17 mouse cellular contexts compared by ENCODE assay signal in the genomic region with DNA sequence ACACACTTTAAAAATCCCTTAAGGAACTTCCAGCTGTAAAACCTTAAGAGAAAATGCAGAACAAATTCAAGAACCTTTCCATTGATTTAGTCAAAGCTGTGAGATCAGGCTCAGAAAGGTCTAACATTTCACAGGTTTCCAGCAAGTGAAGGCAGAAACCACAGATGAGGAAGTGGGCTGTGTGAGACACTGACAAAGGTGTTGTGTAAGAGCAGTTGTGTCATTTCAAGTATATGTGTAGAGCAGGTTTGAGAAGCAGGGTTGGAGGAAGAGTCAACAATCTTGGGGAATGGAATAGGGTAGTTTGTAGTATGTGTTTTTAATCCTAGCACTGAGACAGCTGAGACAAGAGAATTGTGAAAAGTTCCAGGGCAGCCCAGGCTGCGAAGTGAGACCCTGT. TPM values are rescaled to one million over a fixed set of nuclear protein-coding genes. Genes with fewer than 3 reads are reported as not detected.
DNase-seq lines count a peak whose midpoint lies in the region; ATAC-seq and TF ChIP-seq lines count a peak whose summit lies in the region.
"Had no signal": no experiment of that assay in that cellular context is flagged by ENCODE, and none has a peak within 500 bp of the region (broad histone marks: within the 10 kb centered on the region; RNA-seq: fewer than 3 reads in every experiment).

No protein-coding gene starts in this region.

- peaks cover 13% of the 10 kb centered on the region for H3K79me2 ChIP-seq in MEL (ENCODE audit: control insufficient read depth, insufficient read depth, low read length, poor library complexity)

- TF ChIP-seq RAD21 in MEL (IDR thresholded peaks at IDR 0.05; ENCODE audit: low read depth, low read length): no peak

- TF ChIP-seq EP300 in MEL (IDR thresholded peaks at IDR 0.05; ENCODE audit: low read depth in 1 of 2, low read length in 2 of 2): peak in 1 of 2 experiments; percentile 59; a peak in 1 of 4 replicates

- no peaks in the 10 kb centered on the region for H3K27me3 ChIP-seq in thymus, adult 2 months (ENCODE audit: control insufficient read depth, insufficient read depth, low read length)
- H3K27me3 ChIP-seq in MEL (ENCODE audit: control insufficient read depth in 1 of 2, insufficient read depth in 2 of 2, low read length in 2 of 2): no peaks in the 10 kb centered on the region
- H3K27me3 ChIP-seq: limb, embryonic 13.5 days had no signal

- no peak overlapping the region for H3K9ac ChIP-seq in MEL (ENCODE audit: control insufficient read depth, low read depth, low read length, poor library complexity, severe bottlenecking)
- H3K9ac ChIP-seq: limb, embryonic 13.5 days had no signal

- peak; percentile 63 for ATAC-seq in inflammation-experienced regulatory T-cells, adult 6 months

- WGBS in thymus, adult 2 months: 12% methylated on average over 1 of the region's 1 CpGs

- peaks cover 15% of the 10 kb centered on the region for H3K4me1 ChIP-seq in thymus, adult 2 months (replicated peaks; ENCODE audit: control insufficient read depth, insufficient read depth, low read length)
- peaks cover 0 to 16% of the 10 kb centered on the region in 2 experiments; a peak in 2 of 4 replicates for H3K4me1 ChIP-seq in MEL (ENCODE audit: control insufficient read depth in 1 of 2, insufficient read depth in 2 of 2, low read length in 2 of 2)

- H3K36me3 ChIP-seq in thymus, adult 2 months (ENCODE audit: control insufficient read depth, insufficient read depth, low read length): no peaks in the 10 kb centered on the region
- H3K36me3 ChIP-seq in MEL (ENCODE audit: control insufficient read depth in 1 of 2, insufficient read depth in 2 of 2, low read length in 2 of 2): peaks cover 0 to 7% of the 10 kb centered on the region in 2 experiments; a peak in 2 of 4 replicates

- no peak for TF ChIP-seq CTCF in thymus, adult 2 months (IDR thresholded peaks at IDR 0.05; ENCODE audit: borderline replicate concordance, control insufficient read depth, extremely low read depth, insufficient read depth, low read length, poor library complexity)
- TF ChIP-seq CTCF in MEL (IDR thresholded peaks at IDR 0.05 in 2 of 3, conservative IDR thresholded peaks at IDR 0.05 in 1 of 3; ENCODE audit: control insufficient read depth in 1 of 3, insufficient read depth in 1 of 3, low read depth in 2 of 3, low read length in 3 of 3, poor library complexity in 1 of 3, severe bottlenecking in 1 of 3): no peak

- peak overlapping the region; percentile 79 for H3K27ac ChIP-seq in thymus, adult 2 months (ENCODE audit: control insufficient read depth, insufficient read depth, low read length)
- no peak overlapping the region for H3K27ac ChIP-seq in MEL (ENCODE audit: control insufficient read depth, low read depth, low read length)
- H3K27ac ChIP-seq: embryonic facial prominence, embryonic 10.5 days; heart, adult 2 months; limb, embryonic 13.5 days; macrophage had no signal

- TF ChIP-seq POLR2A in thymus, adult 2 months (IDR thresholded peaks at IDR 0.05; ENCODE audit: control insufficient read depth, extremely low read depth, insufficient read depth, low read length, poor library complexity): no peak
- no peak for TF ChIP-seq POLR2A in MEL (IDR thresholded peaks at IDR 0.05; ENCODE audit: control insufficient read depth in 1 of 2, insufficient read depth in 1 of 2, low read depth in 1 of 2, low read length in 2 of 2, poor library complexity in 1 of 2)

- DNase-seq in thymus, adult 2 months: peak; percentile 24
- no peak for DNase-seq in thymus, postnatal 4 days
- peak; percentile 74 for DNase-seq in MEL (ENCODE audit: low read depth, low spot score)
- DNase-seq in left cerebral cortex, adult 9 months (ENCODE audit: low spot score in 2 of 2): no peak
- no peak for DNase-seq in MN1 (ENCODE audit: low spot score)
- no peak for DNase-seq in right cerebral cortex, adult 2 months (ENCODE audit: low spot score in 2 of 2)
- DNase-seq: cerebellum, adult 9-11 months; heart, adult 2 months; heart, postnatal 14 days had no signal

- no peak overlapping the region for H3K4me3 ChIP-seq in thymus, adult 2 months (ENCODE audit: control insufficient read depth, insufficient read depth, low read length)
- no peak overlapping the region for H3K4me3 ChIP-seq in MEL (ENCODE audit: control insufficient read depth in 1 of 2, insufficient read depth in 1 of 2, low read depth in 2 of 2, low read length in 2 of 2)
- H3K4me3 ChIP-seq: embryonic facial prominence, embryonic 10.5 days; heart, adult 2 months; limb, embryonic 13.5 days; myocyte had no signal

- no peaks in the 10 kb centered on the region for H3K9me3 ChIP-seq in MEL (replicated peaks; ENCODE audit: insufficient read depth, low read length)
- H3K9me3 ChIP-seq: embryonic facial prominence, embryonic 10.5 days; limb, embryonic 13.5 days had no signal

TF ChIP-seq in MEL, 35 proteins besides CTCF, POLR2A, EP300 and RAD21:
- TF ChIP-seq MEF2A (IDR thresholded peaks at IDR 0.05; ENCODE audit: extremely low read depth, insufficient replicate concordance, low read depth, low read length, poor library complexity, severe bottlenecking) (no peak), RCOR1 (IDR thresholded peaks at IDR 0.05; ENCODE audit: low read depth, low read length) (0 out of 2 replicates have a peak, but pooled peaks have one; percentile 21), ETS1 (IDR thresholded peaks at IDR 0.05; ENCODE audit: low read depth, low read length) (peak; percentile 40; the same call in 1 of the 2 replicates), ELF1 (IDR thresholded peaks at IDR 0.05; ENCODE audit: low read depth, low read length) (peak; percentile 45; the same call in 1 of the 2 replicates), E2F4 (IDR thresholded peaks at IDR 0.05; ENCODE audit: borderline replicate concordance, low read depth, low read length) (no peak)

RNA-seq across cellular contexts. Expression of gene Gm11034, which starts 2.4 kb away (rescaled TPM):
- polyA plus RNA-seq in thymus, adult 2 months (2012; rRNA removed): not detected in 2 replicates
- not detected in 2 replicates for total RNA-seq in MEL (2012; rRNA removed)
- polyA plus RNA-seq in MEL (2012; ENCODE audit: insufficient read depth in 1 of 2, insufficient read length in 2 of 2, low read depth in 1 of 2, low replicate concordance in 2 of 2, missing spikeins in 1 of 2): not detected
- not detected for polyA plus RNA-seq in inflammation-experienced regulatory T-cells, adult 6 months (2017; shearing (Covaris generic))
- total RNA-seq: adrenal gland, adult 18-20 months; heart, adult 2 months; heart, postnatal 14 days; layer of hippocampus, postnatal 10 days had no signal
- polyA plus RNA-seq: embryonic facial prominence, embryonic 10.5 days; heart, adult 2 months; kidney, embryonic 16.5 days; limb, embryonic 13.5 days; macrophage; myocyte had no signal

RNA-seq across cellular contexts. Expression of gene Cib3, which starts 3.2 kb away (rescaled TPM):
- polyA plus RNA-seq in thymus, adult 2 months (2012; rRNA removed): 0.77 and 0.78 TPM in 2 replicates
- total RNA-seq in MEL (2012; rRNA removed): not detected in 2 replicates
- not detected for polyA plus RNA-seq in MEL (2012; ENCODE audit: insufficient read depth in 1 of 2, insufficient read length in 2 of 2, low read depth in 1 of 2, low replicate concordance in 2 of 2, missing spikeins in 1 of 2)
- 1 to 10 TPM in 1 of 3 experiments, not detected in 2; 2.8 TPM for polyA plus RNA-seq in inflammation-experienced regulatory T-cells, adult 6 months (2017; shearing (Covaris generic))
- total RNA-seq: adrenal gland, adult 18-20 months; heart, postnatal 14 days; layer of hippocampus, postnatal 10 days had no signal
- polyA plus RNA-seq: embryonic facial prominence, embryonic 10.5 days; kidney, embryonic 16.5 days; limb, embryonic 13.5 days; macrophage; myocyte had no signal

RNA-seq across cellular contexts. Expression of gene Fam32a, which starts 3.7 kb away (rescaled TPM):
- 52.1 and 62.5 TPM in 2 replicates for polyA plus RNA-seq in thymus, adult 2 months (2012; rRNA removed)
- 42.2 and 45.5 TPM in 2 replicates for total RNA-seq in MEL (2012; rRNA removed)
- 10 to 100 TPM in 1 of 2 experiments, not detected in 1; 45.9 TPM for polyA plus RNA-seq in MEL (2012; ENCODE audit: insufficient read depth in 1 of 2, insufficient read length in 2 of 2, low read depth in 1 of 2, low replicate concordance in 2 of 2, missing spikeins in 1 of 2)
- 100 to 1,000 TPM in 2 of 3 experiments, 10 to 100 TPM in 1; 94.4 to 119 (median 103) TPM for polyA plus RNA-seq in inflammation-experienced regulatory T-cells, adult 6 months (2017; shearing (Covaris generic))

RNA-seq across cellular contexts. Expression of gene Ap1m1, which starts 23.9 kb away (rescaled TPM):
- 167 and 183 TPM in 2 replicates for polyA plus RNA-seq in thymus, adult 2 months (2012; rRNA removed)
- 45.7 and 47.4 TPM in 2 replicates for total RNA-seq in MEL (2012; rRNA removed)
- 100 to 1,000 TPM in 1 of 2 experiments, not detected in 1; 117 TPM for polyA plus RNA-seq in MEL (2012; ENCODE audit: insufficient read depth in 1 of 2, insufficient read length in 2 of 2, low read depth in 1 of 2, low replicate concordance in 2 of 2, missing spikeins in 1 of 2)
- 100 to 1,000 TPM; 113 to 130 (median 120) TPM for polyA plus RNA-seq in inflammation-experienced regulatory T-cells, adult 6 months (2017; shearing (Covaris generic))

RNA-seq across cellular contexts. Expression of gene Hsh2d, which starts 26.4 kb away (rescaled TPM):
- polyA plus RNA-seq in thymus, adult 2 months (2012; rRNA removed): 11.9 and 13.2 TPM in 2 replicates
- total RNA-seq in MEL (2012; rRNA removed): 0.04 TPM in 1 of 2 replicates, not detected in the other
- under 1 TPM in 1 of 2 experiments, not detected in 1; 0.13 TPM for polyA plus RNA-seq in MEL (2012; ENCODE audit: insufficient read depth in 1 of 2, insufficient read length in 2 of 2, low read depth in 1 of 2, low replicate concordance in 2 of 2, missing spikeins in 1 of 2)
- polyA plus RNA-seq in inflammation-experienced regulatory T-cells, adult 6 months (2017; shearing (Covaris generic)): 10 to 100 TPM; 23.8 to 30.8 (median 24.6) TPM
- total RNA-seq: adrenal gland, adult 18-20 months; heart, adult 2 months had no signal
- polyA plus RNA-seq: embryonic facial prominence, embryonic 10.5 days; kidney, embryonic 16.5 days; limb, embryonic 13.5 days; myocyte had no signal

Comparison
In these comparisons a context has a peak if more than half of its experiments do, and no peak if none do; other contexts are left out.
1. DNase-seq: peak in thymus, adult 2 months (single experiment) and MEL (single experiment); none in thymus, postnatal 4 days (single experiment), left cerebral cortex, adult 9 months (0 of 2), MN1 (single experiment) and right cerebral cortex, adult 2 months (0 of 2).